Mouse (Mus musculus) liver, embryonic 12.5 days (tissue): ENCODE data around the gene Nos1ap. TPM values are rescaled to one million over a fixed set of nuclear protein-coding genes. Genes with fewer than 3 reads are reported as not detected.

Experiments used
- ATAC-seq: fragments of 200-750 bp; cut with Nextera tagmentation; 2 replicates; pipeline ENCODE4 v1.8.0; 2017; ENCODE audit warnings: moderate number of reproducible peaks, mild to moderate bottlenecking, moderate library complexity
- H3K27ac ChIP-seq: fragments of 300-500 bp; sonication (generic); 2 replicates; pipeline ENCODE4 v1.5.1; 2016; ENCODE audit warnings: mild to moderate bottlenecking
- H3K27me3 ChIP-seq: fragments of 300-500 bp; sonication (generic); replicated peaks from 2 replicates; pipeline ENCODE4 v1.6.1; 2016; ENCODE audit warnings: mild to moderate bottlenecking, moderate library complexity
- H3K36me3 ChIP-seq: fragments of 300-500 bp; sonication (generic); 2 replicates; pipeline ENCODE4 v1.6.1; 2016; ENCODE audit warnings: mild to moderate bottlenecking, moderate library complexity
- H3K4me1 ChIP-seq: fragments of 300-500 bp; sonication (generic); 2 replicates; pipeline ENCODE4 v1.6.1; 2016
- H3K4me2 ChIP-seq: fragments of 300-500 bp; sonication (generic); 2 replicates; pipeline ENCODE4 v1.6.1; 2016; ENCODE audit warnings: mild to moderate bottlenecking, moderate library complexity
- H3K4me3 ChIP-seq: fragments of 300-500 bp; sonication (generic); 2 replicates; pipeline ENCODE4 v1.5.1; 2016; ENCODE audit warnings: mild to moderate bottlenecking, moderate library complexity
- H3K9ac ChIP-seq: fragments of 300-500 bp; sonication (generic); 2 replicates; pipeline ENCODE4 v1.6.1; 2016; ENCODE audit warnings: mild to moderate bottlenecking, moderate library complexity
- H3K9me3 ChIP-seq: fragments of 300-500 bp; sonication (generic); replicated peaks from 2 replicates; pipeline ENCODE4 v1.6.1; 2016; ENCODE audit warnings: mild to moderate bottlenecking, moderate library complexity
- WGBS: fragments of 180-500 bp; shearing (Covaris S2); methylation state at CpG from one replicate; pipeline ENCODE4 v1.1.7; 2016; ENCODE audit not compliant: insufficient replicate concordance; 5-methylcytosine and 5-hydroxymethylcytosine counted together
- polyA plus RNA-seq: library from polyadenylated mRNA; unstranded; fragments of >200 nt; fragmentation: Nextera tagmentation; extraction: Ambion mirVana; gene quantifications from 2 replicates; pipeline ENCODE4 v1.2.1, GENCODE M21; 2016

Gene Nos1ap
- polyA plus RNA-seq, 1 experiment from 2014 or later, result 6.2 TPM

DNA sequence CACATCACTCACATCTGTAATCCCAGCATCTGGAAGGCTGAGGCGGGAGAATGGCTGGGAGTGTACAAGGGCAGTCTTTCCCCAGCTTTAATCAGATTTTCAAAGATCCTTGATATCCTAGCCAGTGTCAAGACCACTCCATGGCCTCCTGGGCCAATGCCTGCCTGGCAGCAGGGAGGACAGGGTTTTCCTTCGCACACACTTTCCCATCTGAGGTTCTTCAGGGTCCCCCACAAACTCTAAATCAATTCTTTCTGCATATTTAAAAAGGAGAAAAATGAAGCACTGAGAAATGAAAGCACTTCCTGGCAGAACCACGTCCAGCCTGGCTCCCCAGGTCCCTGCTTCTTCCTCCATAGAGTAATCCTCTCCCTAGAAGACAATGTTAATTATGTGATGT lies 225.9 kb downstream of the Nos1ap start:
- no peak for ATAC-seq
- H3K27me3 ChIP-seq, result no peaks in the 10 kb centered on the region
- 46% methylated on average over 3 of the region's 3 CpGs for WGBS
- H3K4me3 ChIP-seq, result no peak overlapping the region
- no peaks in the 10 kb centered on the region for H3K9me3 ChIP-seq
- H3K4me2 ChIP-seq, result no peak overlapping the region
- peaks cover 7% of the 10 kb centered on the region for H3K4me1 ChIP-seq
- no peak overlapping the region for H3K27ac ChIP-seq
- H3K36me3 ChIP-seq, result no peaks in the 10 kb centered on the region
- no peak overlapping the region for H3K9ac ChIP-seq

GRCm38 (mm10) chr1:170360183-170360915 lies 229.3 kb downstream of the Nos1ap start:
- Histone ChIP-seq H3K27me3 (no peaks in the 10 kb centered on the region), H3K4me3 (no peak overlapping the region), H3K4me1 (peaks cover 7% of the 10 kb centered on the region), H3K4me2 (no peak overlapping the region), H3K9me3 (no peaks in the 10 kb centered on the region), H3K27ac (no peak overlapping the region), H3K9ac (no peak overlapping the region), H3K36me3 (no peaks in the 10 kb centered on the region)
- no peak for ATAC-seq
- WGBS, result 65% methylated on average over 10 of the region's 10 CpGs

DNA sequence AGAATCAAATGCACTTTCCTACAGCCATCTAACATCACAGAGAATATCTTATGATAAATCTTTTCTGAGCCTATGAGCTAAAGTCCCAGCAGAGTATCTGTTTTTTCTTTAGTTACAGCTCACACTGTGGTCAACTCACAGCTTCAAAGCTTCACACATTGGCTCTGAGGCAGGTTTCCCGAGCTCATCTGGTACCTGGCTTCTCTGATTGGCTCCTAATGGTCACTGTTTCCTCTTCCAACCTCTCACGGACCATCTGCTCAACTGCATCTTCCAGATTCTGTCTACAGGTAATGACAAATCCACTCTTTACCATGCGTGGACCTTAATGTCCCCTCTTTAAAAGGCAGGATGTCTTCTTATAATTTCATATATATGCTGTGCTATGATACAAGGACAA lies 236.3 kb downstream of the Nos1ap start:
- Histone ChIP-seq H3K4me3 (no peak overlapping the region), H3K9me3 (no peaks in the 10 kb centered on the region), H3K4me2 (no peak overlapping the region), H3K4me1 (no peaks in the 10 kb centered on the region), H3K27me3 (no peaks in the 10 kb centered on the region), H3K27ac (no peak overlapping the region), H3K36me3 (no peaks in the 10 kb centered on the region), H3K9ac (no peak overlapping the region)
- 44% methylated on average over 3 of the region's 3 CpGs for WGBS
- ATAC-seq, result no peak

GRCm38 (mm10) chr1:170351080-170351479 lies 238.6 kb downstream of the Nos1ap start:
- no peak overlapping the region for H3K9ac ChIP-seq
- no peak overlapping the region for H3K4me2 ChIP-seq
- ATAC-seq, result no peak
- no peaks in the 10 kb centered on the region for H3K4me1 ChIP-seq
- no peaks in the 10 kb centered on the region for H3K36me3 ChIP-seq
- H3K27me3 ChIP-seq, result no peaks in the 10 kb centered on the region
- H3K9me3 ChIP-seq, result no peaks in the 10 kb centered on the region
- no peak overlapping the region for H3K27ac ChIP-seq
- H3K4me3 ChIP-seq, result no peak overlapping the region

- Histone ChIP-seq H3K4me2 (no peak overlapping the region), H3K27ac (no peak overlapping the region), H3K9ac (no peak overlapping the region), H3K4me1 (no peaks in the 10 kb centered on the region), H3K36me3 (no peaks in the 10 kb centered on the region), H3K27me3 (no peaks in the 10 kb centered on the region), H3K4me3 (no peak overlapping the region), H3K9me3 (no peaks in the 10 kb centered on the region)
- ATAC-seq, result no peak
- WGBS, result 56% methylated on average over 3 of the region's 3 CpGs
These were observed 243.4 kb downstream of the Nos1ap start for GRCm38 (mm10) chr1:170346266-170346665.

GRCm38 (mm10) chr1:170343906-170344305 lies 245.8 kb downstream of the Nos1ap start:
- Histone ChIP-seq H3K27me3 (no peaks in the 10 kb centered on the region), H3K4me1 (no peaks in the 10 kb centered on the region), H3K4me3 (no peak overlapping the region), H3K36me3 (no peaks in the 10 kb centered on the region), H3K4me2 (no peak overlapping the region), H3K9ac (no peak overlapping the region), H3K27ac (no peak overlapping the region), H3K9me3 (no peaks in the 10 kb centered on the region)
- 88% methylated on average over 4 of the region's 4 CpGs for WGBS
- no peak for ATAC-seq

DNA sequence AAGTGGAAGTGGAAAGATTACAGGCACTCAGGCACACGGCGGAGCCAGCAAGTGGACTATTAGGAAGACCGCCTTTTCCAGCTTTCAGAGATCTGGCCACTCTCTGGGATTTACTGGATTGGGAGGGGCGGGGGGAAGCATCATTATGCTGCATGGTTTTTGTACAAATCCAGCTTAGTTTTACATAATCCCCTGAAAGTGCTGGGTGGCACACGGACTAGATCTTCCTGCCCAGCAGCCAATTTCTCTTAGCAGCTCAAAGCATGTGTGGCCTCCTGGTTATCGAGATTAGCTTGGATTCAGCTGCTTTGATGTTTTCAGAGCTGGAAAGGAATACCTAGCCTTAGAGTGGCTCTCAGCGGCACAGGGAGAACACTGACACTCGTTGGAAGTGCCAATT lies 246.6 kb downstream of the Nos1ap start:
- no peak overlapping the region for H3K9ac ChIP-seq
- no peaks in the 10 kb centered on the region for H3K4me1 ChIP-seq
- H3K9me3 ChIP-seq, result no peaks in the 10 kb centered on the region
- no peak overlapping the region for H3K4me2 ChIP-seq
- H3K27ac ChIP-seq, result no peak overlapping the region
- H3K36me3 ChIP-seq, result no peaks in the 10 kb centered on the region
- no peaks in the 10 kb centered on the region for H3K27me3 ChIP-seq
- ATAC-seq, result no peak
- 67% methylated on average over 8 of the region's 8 CpGs for WGBS
- no peak overlapping the region for H3K4me3 ChIP-seq

DNA sequence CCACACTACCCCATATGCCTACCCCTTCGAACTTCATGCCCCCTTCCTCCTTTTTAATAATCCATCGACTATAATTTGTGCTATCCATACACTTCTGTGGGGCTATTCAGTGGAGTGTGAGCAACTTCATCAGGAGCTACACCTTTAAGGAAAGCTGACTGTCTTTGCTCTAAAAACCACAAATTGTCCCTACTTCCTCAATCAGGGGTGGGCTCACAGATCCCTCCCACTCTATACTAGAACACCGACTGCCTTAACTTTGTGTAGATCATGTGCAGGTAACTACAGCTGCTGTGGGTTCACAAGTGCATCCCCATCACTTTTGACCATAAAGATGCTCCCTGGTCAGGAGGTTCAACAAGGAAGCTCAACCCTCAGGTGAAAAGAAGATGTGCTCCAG lies 249.7 kb downstream of the Nos1ap start:
- 45% methylated on average over 3 of the region's 3 CpGs for WGBS
- Histone ChIP-seq H3K4me1 (no peaks in the 10 kb centered on the region), H3K9me3 (no peaks in the 10 kb centered on the region), H3K27me3 (no peaks in the 10 kb centered on the region), H3K36me3 (no peaks in the 10 kb centered on the region), H3K4me2 (no peak overlapping the region), H3K4me3 (no peak overlapping the region), H3K9ac (no peak overlapping the region), H3K27ac (no peak overlapping the region)
- ATAC-seq, result no peak

- Histone ChIP-seq H3K9ac (no peak overlapping the region), H3K4me3 (no peak overlapping the region), H3K9me3 (no peaks in the 10 kb centered on the region), H3K4me2 (no peak overlapping the region), H3K27ac (no peak overlapping the region), H3K27me3 (no peaks in the 10 kb centered on the region; the same call in 1 of the 2 replicates), H3K4me1 (no peaks in the 10 kb centered on the region), H3K36me3 (no peaks in the 10 kb centered on the region; the same call in 1 of the 2 replicates)
- WGBS, result 59% methylated on average over 4 of the region's 4 CpGs
- no peak for ATAC-seq
These were observed 256.9 kb downstream of the Nos1ap start for GRCm38 (mm10) chr1:170332775-170333174.

DNA sequence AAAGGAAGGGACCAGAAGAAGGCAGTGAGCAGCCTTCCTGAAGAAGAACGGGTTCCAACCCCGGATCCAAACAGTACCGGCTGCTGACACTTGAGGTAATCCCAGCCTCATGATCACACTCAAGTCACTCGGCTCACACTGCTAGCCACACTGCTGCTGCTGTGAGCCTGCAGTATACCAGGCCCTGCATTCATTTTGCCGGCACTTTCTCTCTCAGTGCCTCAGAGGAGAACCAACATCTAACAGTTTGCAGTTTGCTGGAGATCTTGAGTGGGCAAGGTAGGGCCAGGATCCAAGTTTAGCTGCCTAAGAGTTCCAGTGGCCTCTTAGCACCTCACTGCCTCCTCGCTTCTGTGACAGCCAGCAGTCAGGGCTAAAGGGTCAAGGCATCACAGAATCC lies 257.7 kb downstream of the Nos1ap start:
- no peak overlapping the region for H3K9ac ChIP-seq

GRCm38 (mm10) chr1:170325277-170325676 lies 264.4 kb downstream of the Nos1ap start:
- Histone ChIP-seq H3K36me3 (no peaks in the 10 kb centered on the region; the same call in 1 of the 2 replicates), H3K9ac (no peak overlapping the region), H3K9me3 (no peaks in the 10 kb centered on the region), H3K4me2 (no peak overlapping the region), H3K27me3 (no peaks in the 10 kb centered on the region), H3K4me1 (no peaks in the 10 kb centered on the region), H3K4me3 (no peak overlapping the region), H3K27ac (no peak overlapping the region)
- no peak for ATAC-seq
- WGBS, result 71% methylated on average over 4 of the region's 4 CpGs

More for the DNA sequence above, 257.7 kb downstream of the Nos1ap start:
- ATAC-seq, result no peak
- Histone ChIP-seq H3K9me3 (no peaks in the 10 kb centered on the region), H3K4me1 (no peaks in the 10 kb centered on the region), H3K27ac (no peak overlapping the region), H3K27me3 (no peaks in the 10 kb centered on the region; the same call in 1 of the 2 replicates), H3K4me3 (no peak overlapping the region), H3K36me3 (no peaks in the 10 kb centered on the region; the same call in 1 of the 2 replicates), H3K4me2 (no peak overlapping the region)
- 58% methylated on average over 6 of the region's 6 CpGs for WGBS

DNA sequence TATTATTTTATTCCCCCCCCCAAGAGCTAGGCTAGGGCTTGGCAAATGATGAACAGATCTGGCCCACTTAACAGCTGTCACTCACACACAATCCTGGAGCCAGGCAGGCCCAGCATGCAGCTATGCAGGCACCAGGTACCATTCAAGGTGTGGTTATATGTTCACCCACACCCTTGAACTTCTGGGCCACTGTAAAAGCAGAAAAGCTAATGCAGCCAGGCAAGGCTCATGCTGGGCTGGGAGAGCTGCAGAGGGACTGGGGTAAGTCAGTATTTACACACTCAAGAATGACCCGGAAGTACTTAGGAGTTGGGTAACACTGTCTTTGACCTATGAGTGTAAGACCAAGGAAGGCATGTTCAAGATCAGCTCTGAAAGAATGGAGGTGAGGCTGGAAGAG lies 265.3 kb downstream of the Nos1ap start:
- Histone ChIP-seq H3K27me3 (no peaks in the 10 kb centered on the region), H3K9ac (no peak overlapping the region), H3K36me3 (no peaks in the 10 kb centered on the region; the same call in 1 of the 2 replicates), H3K9me3 (no peaks in the 10 kb centered on the region), H3K4me2 (no peak overlapping the region), H3K4me1 (no peaks in the 10 kb centered on the region), H3K27ac (no peak overlapping the region), H3K4me3 (no peak overlapping the region)
- 68% methylated on average over 1 of the region's 1 CpGs for WGBS
- no peak for ATAC-seq

GRCm38 (mm10) chr1:170323001-170323400 lies 266.7 kb downstream of the Nos1ap start:
- 78% methylated on average over 10 of the region's 10 CpGs for WGBS
- H3K9ac ChIP-seq, result no peak overlapping the region
- H3K27me3 ChIP-seq, result no peaks in the 10 kb centered on the region
- no peaks in the 10 kb centered on the region for H3K36me3 ChIP-seq
- no peak for ATAC-seq
- no peak overlapping the region for H3K4me2 ChIP-seq
- H3K4me3 ChIP-seq, result no peak overlapping the region
- no peaks in the 10 kb centered on the region for H3K9me3 ChIP-seq
- H3K27ac ChIP-seq, result no peak overlapping the region
- H3K4me1 ChIP-seq, result no peaks in the 10 kb centered on the region
